Mouse (Mus musculus): ENCODE measurements around the gene A630001G21Rik. TPM values are rescaled to one million over a fixed set of nuclear protein-coding genes. Genes with fewer than 3 reads are reported as not detected.
"Not testable (repeated sequence)": the region's sequence is repeated elsewhere in the genome, so short reads cannot be mapped to it uniquely, and the experiment has no call there.

Gene A630001G21Rik
- under 1 TPM; 0.24 to 0.36 TPM for total RNA-seq (2021)

- DNase-seq: no peak
- intact Hi-C loops (cut with DNase I): no loop called here
Measured at GRCm38 (mm10) chr1:85778436-85778835, at the start of gene A630001G21Rik. TSS of gene A630001G21Rik (minus strand) at chr1:85778643.

- DNase-seq: no peak
- intact Hi-C loops (cut with DNase I): no loop called here
Measured at GRCm38 (mm10) chr1:85827166-85827565, 48.7 kb upstream of the A630001G21Rik start.

- DNase-seq: no peak
- intact Hi-C loops (cut with DNase I): no loop called here
Measured at GRCm38 (mm10) chr1:85824905-85825304, 46.5 kb upstream of the A630001G21Rik start.

GRCm38 (mm10) chr1:85822239-85822638 lies 43.8 kb upstream of the A630001G21Rik start:
- DNase-seq: no peak
- intact Hi-C loops (cut with DNase I): no loop called here

GRCm38 (mm10) chr1:85819695-85820094 lies 41.3 kb upstream of the A630001G21Rik start:
- DNase-seq: no peak
- intact Hi-C loops (cut with DNase I): no loop called here

GRCm38 (mm10) chr1:85818121-85818520 lies 39.7 kb upstream of the A630001G21Rik start:
- intact Hi-C loops (cut with DNase I): no loop called here
- no peak for DNase-seq

- DNase-seq; intact Hi-C loops (cut with DNase I): not testable (repeated sequence)
Measured at GRCm38 (mm10) chr1:85814213-85814612, 35.8 kb upstream of the A630001G21Rik start.

- intact Hi-C loops (cut with DNase I): no loop called here
- no peak for DNase-seq
Measured at GRCm38 (mm10) chr1:85810787-85811186, 32.3 kb upstream of the A630001G21Rik start.

- intact Hi-C loops (cut with DNase I): no loop called here
- DNase-seq: peak; percentile 26 to 35
Measured at GRCm38 (mm10) chr1:85810343-85810742, 31.9 kb upstream of the A630001G21Rik start.

GRCm38 (mm10) chr1:85809256-85809655 lies 30.8 kb upstream of the A630001G21Rik start:
- DNase-seq: no peak

GRCm38 (mm10) chr1:85804551-85804950 lies 26.1 kb upstream of the A630001G21Rik start:
- no peak for DNase-seq
- intact Hi-C loops (cut with DNase I): no loop called here

More at GRCm38 (mm10) chr1:85809256-85809655, 30.8 kb upstream of the A630001G21Rik start:
- intact Hi-C loops (cut with DNase I): no loop called here

- no peak for DNase-seq
- intact Hi-C loops (cut with DNase I): no loop called here
Measured at GRCm38 (mm10) chr1:85802517-85802916, 24.1 kb upstream of the A630001G21Rik start.

GRCm38 (mm10) chr1:85799776-85800175 lies 21.3 kb upstream of the A630001G21Rik start:
- intact Hi-C loops (cut with DNase I): no loop called here
- DNase-seq: no peak

GRCm38 (mm10) chr1:85795196-85795595 lies 16.8 kb upstream of the A630001G21Rik start:
- intact Hi-C loops (cut with DNase I): no loop called here
- DNase-seq: no peak

GRCm38 (mm10) chr1:85794106-85794771 lies 15.8 kb upstream of the A630001G21Rik start:
- peak in 1 of 2 experiments; percentile 29 for DNase-seq
- intact Hi-C loops (cut with DNase I): no loop called here

GRCm38 (mm10) chr1:85793208-85794105 lies 15.0 kb upstream of the A630001G21Rik start, which contains the start of gene Cab39:
TSS of gene Cab39 (plus strand) at chr1:85793441.
- peak; percentile 92 to 94 for DNase-seq
- intact Hi-C loops (cut with DNase I): loop anchor here (1.0 to 2.0 kb wide), 2 partner anchors 49 to 99 kb away; no protein-coding TSS in a partner anchor

- intact Hi-C loops (cut with DNase I): no loop called here
Measured at GRCm38 (mm10) chr1:85791476-85791875, 13.0 kb upstream of the A630001G21Rik start.

GRCm38 (mm10) chr1:85790565-85790964 lies 12.1 kb upstream of the A630001G21Rik start:
- intact Hi-C loops (cut with DNase I): no loop called here
- DNase-seq: no peak

More at GRCm38 (mm10) chr1:85791476-85791875, 13.0 kb upstream of the A630001G21Rik start:
- no peak for DNase-seq

GRCm38 (mm10) chr1:85779428-85780180 lies 1.2 kb upstream of the A630001G21Rik start:
- intact Hi-C loops (cut with DNase I): no loop called here
- DNase-seq: no peak

GRCm38 (mm10) chr1:85779012-85779411 lies 569 bp upstream of the A630001G21Rik start:
- intact Hi-C loops (cut with DNase I): no loop called here

GRCm38 (mm10) chr1:85776154-85776553 lies 2.3 kb downstream of the A630001G21Rik start:
- intact Hi-C loops (cut with DNase I): no loop called here
- DNase-seq: no peak

More at GRCm38 (mm10) chr1:85779012-85779411, 569 bp upstream of the A630001G21Rik start:
- DNase-seq: no peak

Measured in heart, postnatal 36 days (tissue).